Mouse (Mus musculus): ENCODE results near the gene Ddost. TPM values are rescaled to one million over a fixed set of nuclear protein-coding genes. Genes with fewer than 3 reads are reported as not detected.
A peak's percentile ranks its signal among the peaks of the same experiment; 100 is the strongest.

Ddost gene
- polyA plus RNA-seq, 1 experiment from 2014 or later: 219 TPM

DNA sequence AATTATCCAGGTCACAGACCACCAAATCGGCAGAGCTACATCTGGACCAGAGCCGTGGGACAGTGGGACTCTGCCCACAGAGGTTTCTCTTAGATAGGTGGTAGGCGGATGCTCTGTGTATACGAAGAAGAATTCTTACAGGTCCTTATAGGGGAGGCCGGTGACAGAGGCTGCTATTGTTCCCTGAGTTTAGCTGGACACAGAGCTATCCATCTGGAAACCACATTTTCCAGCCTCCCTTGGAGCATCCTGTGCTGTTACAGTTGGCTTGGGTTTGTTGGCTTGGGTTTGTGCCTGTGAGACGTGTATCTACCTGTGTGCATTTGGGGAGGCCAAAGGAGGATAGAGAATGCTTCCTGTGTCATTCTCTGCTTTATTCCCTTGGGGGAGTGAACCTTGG, 48.2 kb downstream of the Ddost start:
- WGBS: 90% methylated on average over 6 of the region's 6 CpGs
- DNase-seq (ENCODE audit: low spot score, missing footprints) (no peak), ATAC-seq (ENCODE audit: low FRiP score) (no peak)
- Histone ChIP-seq H3K4me3 (ENCODE audit: low read depth, low read length) (no peak overlapping the region), H3K36me3 (ENCODE audit: control insufficient read depth, insufficient read depth, low read length) (no peaks in the 10 kb centered on the region), H3K9ac (ENCODE audit: low read length) (no peak overlapping the region), H3K4me1 (ENCODE audit: control insufficient read depth, insufficient read depth, low read length) (no peaks in the 10 kb centered on the region), H3K4me2 (no peak overlapping the region), H3K27ac (ENCODE audit: low read depth, low read length) (no peak overlapping the region), H3K9me3 (ENCODE audit: control insufficient read depth, low read length) (no peaks in the 10 kb centered on the region), H3K27me3 (ENCODE audit: control insufficient read depth, insufficient read depth, low read length) (no peaks in the 10 kb centered on the region)

DNA sequence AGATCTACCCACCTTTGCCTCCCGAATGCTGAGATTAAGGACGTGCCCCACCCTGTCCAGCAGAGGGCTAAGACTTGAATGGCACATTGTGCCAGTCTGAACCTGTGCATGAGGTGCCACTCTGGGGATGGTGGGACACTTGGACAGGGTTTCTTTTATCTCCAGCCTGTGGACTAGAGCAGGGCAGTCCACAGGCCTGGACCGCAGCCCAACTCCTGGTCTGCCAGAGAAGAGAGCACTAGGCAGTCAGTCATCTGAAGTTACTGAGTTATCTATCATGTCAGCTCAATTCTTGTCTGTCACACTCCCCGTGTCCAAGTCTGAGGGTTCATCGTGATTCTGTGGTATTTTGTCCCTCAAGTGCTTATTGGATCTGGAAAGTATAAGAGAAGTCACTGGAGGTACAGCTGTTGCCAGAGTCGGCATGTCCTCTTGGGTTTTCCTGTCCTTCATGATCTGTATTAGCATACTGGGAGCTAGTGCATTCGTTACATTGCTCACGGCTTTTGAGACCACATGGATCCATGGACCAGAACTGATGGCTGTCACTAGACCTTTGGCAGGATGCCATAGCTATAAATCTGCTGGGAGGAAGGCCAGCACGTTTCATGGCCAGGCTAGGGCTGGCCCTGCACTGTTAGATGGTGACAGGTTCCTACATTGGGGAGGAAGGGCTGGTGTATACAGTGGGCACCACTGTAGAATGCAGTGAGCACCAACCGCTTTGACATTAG, 49.1 kb downstream of the Ddost start:
- Histone ChIP-seq H3K27ac (ENCODE audit: low read depth, low read length) (no peak overlapping the region), H3K9me3 (ENCODE audit: control insufficient read depth, low read length) (no peaks in the 10 kb centered on the region), H3K9ac (ENCODE audit: low read length) (no peak overlapping the region), H3K36me3 (ENCODE audit: control insufficient read depth, insufficient read depth, low read length) (no peaks in the 10 kb centered on the region), H3K4me3 (ENCODE audit: low read depth, low read length) (no peak overlapping the region), H3K4me1 (ENCODE audit: control insufficient read depth, insufficient read depth, low read length) (no peaks in the 10 kb centered on the region), H3K27me3 (ENCODE audit: control insufficient read depth, insufficient read depth, low read length) (no peaks in the 10 kb centered on the region), H3K4me2 (no peak overlapping the region)
- DNase-seq (ENCODE audit: low spot score, missing footprints): peak; percentile 37
- no peak for ATAC-seq (ENCODE audit: low FRiP score)
- WGBS: 81% methylated on average over 10 of the region's 10 CpGs

GRCm38 (mm10) chr4:138355496-138355895, 51.0 kb downstream of the Ddost start:
- no peaks in the 10 kb centered on the region for H3K9me3 ChIP-seq (ENCODE audit: control insufficient read depth, low read length)
- H3K4me1 ChIP-seq (ENCODE audit: control insufficient read depth, insufficient read depth, low read length): no peaks in the 10 kb centered on the region
- no peaks in the 10 kb centered on the region for H3K36me3 ChIP-seq (ENCODE audit: control insufficient read depth, insufficient read depth, low read length)
- no peaks in the 10 kb centered on the region for H3K27me3 ChIP-seq (ENCODE audit: control insufficient read depth, insufficient read depth, low read length)
- WGBS: 85% methylated on average over 2 of the region's 2 CpGs
- ATAC-seq (ENCODE audit: low FRiP score) (no peak), DNase-seq (ENCODE audit: low spot score, missing footprints) (no peak)
- H3K4me3 ChIP-seq (ENCODE audit: low read depth, low read length): no peak overlapping the region
- no peak overlapping the region for H3K27ac ChIP-seq (ENCODE audit: low read depth, low read length)
- H3K9ac ChIP-seq (ENCODE audit: low read length): no peak overlapping the region
- no peak overlapping the region for H3K4me2 ChIP-seq

GRCm38 (mm10) chr4:138356141-138356540, 51.6 kb downstream of the Ddost start:
- H3K27me3 ChIP-seq (ENCODE audit: control insufficient read depth, insufficient read depth, low read length): no peaks in the 10 kb centered on the region
- H3K36me3 ChIP-seq (ENCODE audit: control insufficient read depth, insufficient read depth, low read length): no peaks in the 10 kb centered on the region
- no peak overlapping the region for H3K9ac ChIP-seq (ENCODE audit: low read length)
- H3K4me1 ChIP-seq (ENCODE audit: control insufficient read depth, insufficient read depth, low read length): no peaks in the 10 kb centered on the region
- 86% methylated on average over 8 of the region's 8 CpGs for WGBS
- H3K9me3 ChIP-seq (ENCODE audit: control insufficient read depth, low read length): no peaks in the 10 kb centered on the region
- DNase-seq (ENCODE audit: low spot score, missing footprints) (no peak), ATAC-seq (ENCODE audit: low FRiP score) (no peak)
- H3K4me3 ChIP-seq (ENCODE audit: low read depth, low read length): no peak overlapping the region
- no peak overlapping the region for H3K27ac ChIP-seq (ENCODE audit: low read depth, low read length)
- no peak overlapping the region for H3K4me2 ChIP-seq

DNA sequence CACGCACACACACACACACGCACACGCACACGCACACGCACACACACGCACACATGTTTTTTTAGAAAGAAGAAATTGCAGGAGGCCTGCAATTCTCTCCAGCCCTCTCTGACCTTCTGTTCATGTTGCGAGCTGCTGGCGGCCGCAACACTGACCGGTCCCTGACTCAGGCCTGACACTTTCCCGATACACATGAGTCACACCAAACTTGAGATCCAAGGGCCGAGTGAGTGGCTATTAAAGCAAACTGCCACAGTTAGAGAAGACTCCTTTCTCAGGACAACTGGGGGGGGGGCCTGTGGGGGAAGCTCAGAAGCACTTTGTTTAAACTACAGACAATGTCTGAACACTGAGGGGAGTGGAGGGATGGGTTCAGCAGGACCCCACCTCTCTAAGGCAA, 52.0 kb downstream of the Ddost start:
- peaks cover 1% of the 10 kb centered on the region; the same call in 1 of the 2 replicates for H3K4me1 ChIP-seq (ENCODE audit: control insufficient read depth, insufficient read depth, low read length)
- no peak overlapping the region for H3K9ac ChIP-seq (ENCODE audit: low read length)
- no peak overlapping the region for H3K4me3 ChIP-seq (ENCODE audit: low read depth, low read length)
- 93% methylated on average over 12 of the region's 12 CpGs for WGBS
- no peak for ATAC-seq (ENCODE audit: low FRiP score)
- H3K36me3 ChIP-seq (ENCODE audit: control insufficient read depth, insufficient read depth, low read length): no peaks in the 10 kb centered on the region
- no peak overlapping the region for H3K4me2 ChIP-seq
- DNase-seq (ENCODE audit: low spot score, missing footprints): no peak
- no peaks in the 10 kb centered on the region for H3K27me3 ChIP-seq (ENCODE audit: control insufficient read depth, insufficient read depth, low read length)
- no peak overlapping the region for H3K27ac ChIP-seq (ENCODE audit: low read depth, low read length)
- no peaks in the 10 kb centered on the region for H3K9me3 ChIP-seq (ENCODE audit: control insufficient read depth, low read length)

DNA sequence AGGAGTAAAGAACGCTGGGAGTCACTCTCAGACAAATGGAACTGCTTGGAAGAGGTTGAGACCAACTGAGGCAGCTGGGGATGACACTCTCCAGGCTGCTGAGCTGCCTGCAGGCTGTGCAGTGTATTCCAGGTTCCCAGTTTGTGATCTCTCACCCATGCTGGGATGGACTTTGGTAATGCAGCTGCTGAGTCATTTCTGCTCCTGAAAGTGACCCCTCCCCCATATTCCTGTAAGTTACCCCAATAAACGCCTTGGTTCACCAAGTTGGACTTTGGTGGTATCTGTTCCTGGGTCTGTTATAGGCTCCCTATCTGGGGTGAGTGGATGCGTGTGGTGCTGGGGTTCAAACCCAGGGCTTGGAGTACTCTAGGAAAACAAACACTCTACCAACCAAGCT, 53.6 kb downstream of the Ddost start:
- H3K4me3 ChIP-seq (ENCODE audit: low read depth, low read length): no peak overlapping the region
- H3K4me1 ChIP-seq (ENCODE audit: control insufficient read depth, insufficient read depth, low read length): peaks cover 2% of the 10 kb centered on the region; the same call in 1 of the 2 replicates
- no peaks in the 10 kb centered on the region for H3K27me3 ChIP-seq (ENCODE audit: control insufficient read depth, insufficient read depth, low read length)
- no peak overlapping the region for H3K4me2 ChIP-seq
- no peaks in the 10 kb centered on the region for H3K9me3 ChIP-seq (ENCODE audit: control insufficient read depth, low read length)
- no peak for DNase-seq (ENCODE audit: low spot score, missing footprints)
- no peaks in the 10 kb centered on the region for H3K36me3 ChIP-seq (ENCODE audit: control insufficient read depth, insufficient read depth, low read length)
- no peak overlapping the region for H3K27ac ChIP-seq (ENCODE audit: low read depth, low read length)
- no peak overlapping the region for H3K9ac ChIP-seq (ENCODE audit: low read length)
- WGBS: 77% methylated on average over 3 of the region's 3 CpGs
- ATAC-seq (ENCODE audit: low FRiP score): no peak

- no peaks in the 10 kb centered on the region for H3K9me3 ChIP-seq (ENCODE audit: control insufficient read depth, low read length)
- no peak overlapping the region for H3K27ac ChIP-seq (ENCODE audit: low read depth, low read length)
- no peaks in the 10 kb centered on the region for H3K36me3 ChIP-seq (ENCODE audit: control insufficient read depth, insufficient read depth, low read length)
- H3K9ac ChIP-seq (ENCODE audit: low read length): peak overlapping the region; percentile 15; the same call in 1 of the 2 replicates
- H3K4me3 ChIP-seq (ENCODE audit: low read depth, low read length): no peak overlapping the region
- no peaks in the 10 kb centered on the region; the same call in 1 of the 2 replicates for H3K27me3 ChIP-seq (ENCODE audit: control insufficient read depth, insufficient read depth, low read length)
- peak overlapping the region; percentile 18; the same call in 1 of the 2 replicates for H3K4me2 ChIP-seq
- WGBS: 9% methylated on average over 11 of the region's 11 CpGs
- ATAC-seq (ENCODE audit: low FRiP score): no peak
- DNase-seq (ENCODE audit: low spot score, missing footprints): no peak
- peaks cover 2% of the 10 kb centered on the region; the same call in 1 of the 2 replicates for H3K4me1 ChIP-seq (ENCODE audit: control insufficient read depth, insufficient read depth, low read length)
These were observed 56.9 kb downstream of the Ddost start for GRCm38 (mm10) chr4:138361370-138361821.

Small RNAs within 50 kb of the gene (microRNA-seq; reads per million reads assigned to microRNA genes)
- not detected for gene Gm27646
- gene Mir7019: 1.3 reads per million

Other genes with a start within 250 kb of the Ddost start
- 182 and 198 TPM in 2 replicates for gene Hp1bp3, start 88.4 kb upstream of the Ddost start, polyA plus RNA-seq (2014; fragmentation: Nextera tagmentation; extraction: Ambion mirVana)
- gene Sh2d5, start 54.3 kb upstream of the Ddost start, polyA plus RNA-seq (2014; fragmentation: Nextera tagmentation; extraction: Ambion mirVana): 0.94 TPM in 2 replicates
- 0.44 and 0.48 TPM in 2 replicates for gene Kif17, start 54.3 kb upstream of the Ddost start, polyA plus RNA-seq (2014; fragmentation: Nextera tagmentation; extraction: Ambion mirVana)
- gene Pink1, start 21.6 kb downstream of the Ddost start, polyA plus RNA-seq (2014; fragmentation: Nextera tagmentation; extraction: Ambion mirVana): 21.6 and 22.4 TPM in 2 replicates
- gene Cda, start 63.3 kb downstream of the Ddost start, polyA plus RNA-seq (2014; fragmentation: Nextera tagmentation; extraction: Ambion mirVana): 1.7 and 2.0 TPM in 2 replicates
- 0.14 TPM in 1 of 2 replicates, not detected in the other for gene Fam43b, start 91.8 kb downstream of the Ddost start, polyA plus RNA-seq (2014; fragmentation: Nextera tagmentation; extraction: Ambion mirVana)
- 17.9 and 18.5 TPM in 2 replicates for gene Mul1, start 129.9 kb downstream of the Ddost start, polyA plus RNA-seq (2014; fragmentation: Nextera tagmentation; extraction: Ambion mirVana)
- gene Camk2n1, start 149.6 kb downstream of the Ddost start, polyA plus RNA-seq (2014; fragmentation: Nextera tagmentation; extraction: Ambion mirVana): 6.0 and 6.1 TPM in 2 replicates

Data from midbrain, embryonic 11.5 days (tissue).